Mouse (Mus musculus) brain, embryonic 14.5 days (tissue): ENCODE results near the gene Rev3l.

ENCODE experiments used
- CTCF ChIP-seq: fragments of 200-500 bp; IDR thresholded peaks from 2 replicates; pipeline ENCODE4 v1.5.1; 2012; ENCODE audit warnings: inconsistent platforms, mild to moderate bottlenecking, moderate library complexity, borderline replicate concordance; ENCODE audit not compliant: insufficient read depth, insufficient read length; ENCODE audit errors: extremely low read depth
- POLR2A ChIP-seq: fragments of 200-500 bp; IDR thresholded peaks from 2 replicates; pipeline ENCODE4 v1.6.1; 2012; ENCODE audit warnings: mild to moderate bottlenecking, inconsistent platforms, borderline replicate concordance; ENCODE audit not compliant: poor library complexity, insufficient read depth, insufficient read length, severe bottlenecking; ENCODE audit errors: extremely low read depth

GRCm38 (mm10) chr10:39732266-39733100 is 565 bp downstream of the Rev3l start:
- TF ChIP-seq CTCF (no peak; the same call in 1 of the 2 replicates), POLR2A (peak; percentile 50)
